In the genomic region with DNA sequence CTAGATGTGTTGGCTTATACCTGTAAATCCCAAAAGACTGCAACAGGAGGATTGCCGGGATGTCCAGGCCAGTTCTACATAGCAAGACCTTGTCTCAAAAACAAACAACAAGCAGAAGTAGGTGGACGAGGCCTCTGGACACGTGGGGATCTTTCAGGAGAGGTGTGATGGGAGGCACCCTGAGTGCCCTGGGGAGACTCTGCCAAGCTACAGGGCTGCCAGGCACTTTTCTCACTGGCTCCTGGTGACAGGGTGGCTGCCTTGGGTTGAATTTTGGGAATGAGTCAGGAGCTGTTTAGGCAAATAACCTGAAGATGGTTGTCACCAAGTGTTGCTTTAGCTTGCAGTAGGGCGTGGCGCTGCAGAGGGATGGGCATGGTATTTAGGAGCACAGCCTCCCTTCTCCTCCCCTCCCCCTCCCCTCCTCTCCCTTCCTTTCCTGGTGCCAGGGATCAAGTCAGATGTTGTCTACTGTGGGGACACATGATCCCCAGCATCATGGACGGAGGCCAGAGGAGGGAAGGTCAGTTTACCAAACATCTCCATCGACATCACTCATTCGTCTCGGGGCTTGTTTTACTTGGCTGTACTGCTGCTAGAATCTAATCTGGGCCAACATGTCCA, we compare ENCODE assay signal across 11 mouse cellular contexts. TPM values are rescaled to one million over a fixed set of nuclear protein-coding genes. Genes with fewer than 3 reads are reported as not detected.
DNase-seq lines count a peak whose midpoint lies in the region; ATAC-seq and TF ChIP-seq lines count a peak whose summit lies in the region.
"Had no signal": no experiment of that assay in that cellular context is flagged by ENCODE, and none has a peak within 500 bp of the region (broad histone marks: within the 10 kb centered on the region; RNA-seq: fewer than 3 reads in every experiment).

No protein-coding gene starts in this region.

- H3K27ac ChIP-seq in kidney, adult 2 months (ENCODE audit: insufficient read depth, low read depth, low read length), result no peak overlapping the region
- H3K27ac ChIP-seq in lung, embryonic 16.5 days (ENCODE audit: low read length), result peak overlapping the region; percentile 20; the same call in 1 of the 2 replicates
- H3K27ac ChIP-seq in forebrain, embryonic 11.5 days (ENCODE audit: low read depth, low read length), result no peak overlapping the region

- H3K9ac ChIP-seq in lung, embryonic 16.5 days (ENCODE audit: low read length), result no peak overlapping the region
- no peak overlapping the region for H3K9ac ChIP-seq in forebrain, embryonic 11.5 days (ENCODE audit: low read length)

- no peaks in the 10 kb centered on the region for H3K9me3 ChIP-seq in lung, embryonic 16.5 days (ENCODE audit: control insufficient read depth, low read length)
- no peaks in the 10 kb centered on the region for H3K9me3 ChIP-seq in forebrain, embryonic 11.5 days (ENCODE audit: control insufficient read depth, low read length)

- ATAC-seq in lung, embryonic 16.5 days (ENCODE audit: low read depth), result peak; percentile 47
- ATAC-seq in frontal cortex, adult (ENCODE audit: low TSS enrichment), result no peak
- no peak for ATAC-seq in forebrain, embryonic 11.5 days (replicated peaks; ENCODE audit: low FRiP score)
- ATAC-seq: hindbrain, embryonic 16.5 days had no signal

- 0 out of 2 replicates have a peak, but pooled peaks cover 2% of the 10 kb centered on the region for H3K36me3 ChIP-seq in kidney, adult 2 months (ENCODE audit: control insufficient read depth, insufficient read depth, low read length)
- peaks cover 12% of the 10 kb centered on the region for H3K36me3 ChIP-seq in lung, embryonic 16.5 days (ENCODE audit: control insufficient read depth, insufficient read depth, low read length)
- H3K36me3 ChIP-seq in forebrain, embryonic 11.5 days (ENCODE audit: control insufficient read depth, insufficient read depth, low read length), result no peaks in the 10 kb centered on the region; the same call in 1 of the 2 replicates

- no peak overlapping the region for H3K4me2 ChIP-seq in lung, embryonic 16.5 days (ENCODE audit: low read depth, low read length)
- no peak overlapping the region for H3K4me2 ChIP-seq in forebrain, embryonic 11.5 days (ENCODE audit: low read depth, low read length, severe bottlenecking)
- H3K4me2 ChIP-seq: midbrain, embryonic 11.5 days had no signal

- 69% methylated on average over 9 of the region's 9 CpGs for WGBS in kidney, adult 2 months
- WGBS in lung, embryonic 16.5 days, result 57% methylated on average over 9 of the region's 9 CpGs
- WGBS in forebrain, embryonic 11.5 days, result 85% methylated on average over 9 of the region's 9 CpGs

- peak; percentile 58 for DNase-seq in kidney, adult 2 months
- no peak for DNase-seq in kidney, adult 18-20 months
- DNase-seq in NIH3T3 (ENCODE audit: low read depth), result peak; percentile 74
- DNase-seq in gastrocnemius, adult 18-20 months (ENCODE audit: low spot score), result peak; percentile 87
- DNase-seq in B cell, adult 2 months, result no peak
- no peak for DNase-seq in forebrain, embryonic 11.5 days (ENCODE audit: low spot score)
- DNase-seq: cerebellum, postnatal 25 days had no signal

- no peak overlapping the region for H3K4me3 ChIP-seq in kidney, adult 2 months (ENCODE audit: insufficient read depth, low read depth, low read length)
- no peak overlapping the region for H3K4me3 ChIP-seq in lung, embryonic 16.5 days (ENCODE audit: low read length)
- no peak overlapping the region for H3K4me3 ChIP-seq in forebrain, embryonic 11.5 days (ENCODE audit: low read depth, low read length)

- H3K4me1 ChIP-seq in kidney, adult 2 months (ENCODE audit: control insufficient read depth, insufficient read depth, low read length), result no peaks in the 10 kb centered on the region; the same call in 1 of the 2 replicates
- peaks cover 26% of the 10 kb centered on the region for H3K4me1 ChIP-seq in lung, embryonic 16.5 days (replicated peaks; ENCODE audit: control insufficient read depth, insufficient read depth, low read length)
- no peaks in the 10 kb centered on the region; the same call in 1 of the 2 replicates for H3K4me1 ChIP-seq in forebrain, embryonic 11.5 days (replicated peaks; ENCODE audit: control insufficient read depth, insufficient read depth, low read length)

- no peak for TF ChIP-seq POLR2A in kidney, adult 2 months (IDR thresholded peaks at IDR 0.05; ENCODE audit: low read depth, low read length)

- no peaks in the 10 kb centered on the region for H3K27me3 ChIP-seq in kidney, adult 2 months (replicated peaks; ENCODE audit: control insufficient read depth, insufficient read depth, low read length)
- no peaks in the 10 kb centered on the region for H3K27me3 ChIP-seq in lung, embryonic 16.5 days (ENCODE audit: control insufficient read depth, insufficient read depth, low read depth, low read length)
- no peaks in the 10 kb centered on the region for H3K27me3 ChIP-seq in forebrain, embryonic 11.5 days (ENCODE audit: control insufficient read depth, insufficient read depth, low read length)

- no peak for TF ChIP-seq CTCF in kidney, adult 2 months (conservative IDR thresholded peaks at IDR 0.05; ENCODE audit: insufficient read depth, insufficient read length, low read depth, low read length)

RNA-seq across cellular contexts. Expression of a gene that starts 30.6 kb away (rescaled TPM):
- polyA plus RNA-seq in kidney, adult 2 months (2012; rRNA removed), result 11.6 and 12.4 TPM in 2 replicates
- 10 to 100 TPM; 14.5 to 16.4 TPM for total RNA-seq in gastrocnemius, adult 18-20 months (2021)
- 3.1 and 3.3 TPM in 2 replicates for polyA plus RNA-seq in lung, embryonic 16.5 days (2015; fragmentation: Nextera tagmentation; extraction: Ambion mirVana)
- polyA plus RNA-seq in forebrain, embryonic 11.5 days (2014; fragmentation: Nextera tagmentation; extraction: Ambion mirVana), result 5.0 and 6.1 TPM in 2 replicates

RNA-seq across cellular contexts. Expression of a gene that starts 31.8 kb away (rescaled TPM):
- polyA plus RNA-seq in kidney, adult 2 months (2012; rRNA removed), result 37.4 and 45.6 TPM in 2 replicates
- 1 to 10 TPM; 3.0 to 3.8 TPM for total RNA-seq in gastrocnemius, adult 18-20 months (2021)
- polyA plus RNA-seq in lung, embryonic 16.5 days (2015; fragmentation: Nextera tagmentation; extraction: Ambion mirVana), result 10.0 and 10.3 TPM in 2 replicates
- 12.8 and 13.1 TPM in 2 replicates for polyA plus RNA-seq in forebrain, embryonic 11.5 days (2014; fragmentation: Nextera tagmentation; extraction: Ambion mirVana)

Comparison
In these comparisons a context has a peak if more than half of its experiments do, and no peak if none do; other contexts are left out.
1. DNase-seq: peak in kidney, adult 2 months (single experiment), NIH3T3 (single experiment) and gastrocnemius, adult 18-20 months (single experiment); none in kidney, adult 18-20 months (single experiment), B cell, adult 2 months (0 of 2) and forebrain, embryonic 11.5 days (single experiment).